Comparison of ENCODE assay signal across 9 mouse cellular contexts in genomic region chr5:139669380-139669779, GRCm38 (mm10).
DNase-seq lines count a peak whose midpoint lies in the region; ATAC-seq lines count a peak whose summit lies in the region.
"Had no signal": no experiment of that assay in that cellular context is flagged by ENCODE, and none has a peak within 500 bp of the region (broad histone marks: within the 10 kb centered on the region; RNA-seq: fewer than 3 reads in every experiment).

No protein-coding gene starts in this region.

- no peak overlapping the region for H3K4me2 ChIP-seq in hindbrain, embryonic 11.5 days (replicated peaks; ENCODE audit: low read depth, low read length)
- H3K4me2 ChIP-seq in hindbrain, embryonic 14.5 days (replicated peaks), result no peak overlapping the region
- no peak overlapping the region for H3K4me2 ChIP-seq in midbrain, embryonic 14.5 days (ENCODE audit: low read length)

- H3K27ac ChIP-seq in hindbrain, embryonic 11.5 days (ENCODE audit: low read depth, low read length), result no peak overlapping the region
- no peak overlapping the region for H3K27ac ChIP-seq in hindbrain, embryonic 14.5 days
- H3K27ac ChIP-seq in midbrain, embryonic 14.5 days (replicated peaks; ENCODE audit: low read depth, low read length), result no peak overlapping the region
- H3K27ac ChIP-seq: neural tube, embryonic 13.5 days had no signal

- H3K9me3 ChIP-seq in hindbrain, embryonic 11.5 days (ENCODE audit: control insufficient read depth, low read length), result no peaks in the 10 kb centered on the region
- H3K9me3 ChIP-seq in hindbrain, embryonic 14.5 days (ENCODE audit: control insufficient read depth, low read length), result no peaks in the 10 kb centered on the region
- H3K9me3 ChIP-seq in midbrain, embryonic 14.5 days (ENCODE audit: control insufficient read depth, low read length), result no peaks in the 10 kb centered on the region
- H3K9me3 ChIP-seq: neural tube, embryonic 13.5 days had no signal

- peak; percentile 39; the same call in 1 of the 2 replicates for ATAC-seq in hindbrain, embryonic 11.5 days (ENCODE audit: low FRiP score)
- ATAC-seq in hindbrain, embryonic 14.5 days (ENCODE audit: low FRiP score), result no peak
- no peak for ATAC-seq in midbrain, embryonic 14.5 days (ENCODE audit: low FRiP score, low TSS enrichment)

- no peak overlapping the region for H3K9ac ChIP-seq in hindbrain, embryonic 11.5 days (ENCODE audit: low read depth, low read length)
- H3K9ac ChIP-seq in hindbrain, embryonic 14.5 days, result no peak overlapping the region
- no peak overlapping the region for H3K9ac ChIP-seq in midbrain, embryonic 14.5 days (replicated peaks; ENCODE audit: low read length)

- intact Hi-C loops in gastrocnemius, postnatal 36 days (cut with DNase I), result no loop called here

- peaks cover 74% of the 10 kb centered on the region for H3K27me3 ChIP-seq in hindbrain, embryonic 11.5 days (ENCODE audit: control insufficient read depth, insufficient read depth, low read length)
- H3K27me3 ChIP-seq in hindbrain, embryonic 14.5 days (ENCODE audit: control insufficient read depth, insufficient read depth, low read length), result peaks cover 71% of the 10 kb centered on the region
- peaks cover 12% of the 10 kb centered on the region; the same call in 1 of the 2 replicates for H3K27me3 ChIP-seq in midbrain, embryonic 14.5 days (ENCODE audit: control insufficient read depth, insufficient read depth, low read length)

- H3K4me1 ChIP-seq in hindbrain, embryonic 11.5 days (replicated peaks; ENCODE audit: control insufficient read depth, insufficient read depth, low read length), result peaks cover 2% of the 10 kb centered on the region
- H3K4me1 ChIP-seq in hindbrain, embryonic 14.5 days (replicated peaks; ENCODE audit: control insufficient read depth, insufficient read depth, low read length), result 0 out of 2 replicates have a peak, but pooled peaks cover 14% of the 10 kb centered on the region
- H3K4me1 ChIP-seq in midbrain, embryonic 14.5 days (ENCODE audit: control insufficient read depth, insufficient read depth, low read length), result 0 out of 2 replicates have a peak, but pooled peaks cover 7% of the 10 kb centered on the region

- no peaks in the 10 kb centered on the region for H3K36me3 ChIP-seq in hindbrain, embryonic 11.5 days (ENCODE audit: control insufficient read depth, insufficient read depth, low read length)
- no peaks in the 10 kb centered on the region for H3K36me3 ChIP-seq in hindbrain, embryonic 14.5 days (replicated peaks; ENCODE audit: control insufficient read depth, insufficient read depth)
- no peaks in the 10 kb centered on the region for H3K36me3 ChIP-seq in midbrain, embryonic 14.5 days (ENCODE audit: control insufficient read depth, insufficient read depth, low read length)
- H3K36me3 ChIP-seq: neural tube, embryonic 13.5 days had no signal

- H3K4me3 ChIP-seq in hindbrain, embryonic 11.5 days (ENCODE audit: low read depth, low read length), result no peak overlapping the region
- no peak overlapping the region for H3K4me3 ChIP-seq in hindbrain, embryonic 14.5 days (replicated peaks; ENCODE audit: low read length)
- H3K4me3 ChIP-seq in midbrain, embryonic 14.5 days (replicated peaks; ENCODE audit: low read depth, low read length), result no peak overlapping the region
- H3K4me3 ChIP-seq: neural tube, embryonic 13.5 days had no signal

- DNase-seq in hindbrain, embryonic 11.5 days (ENCODE audit: low spot score), result peak; percentile 74
- DNase-seq in hindbrain, embryonic 14.5 days (ENCODE audit: low spot score), result no peak
- DNase-seq in ES-CJ7 (ENCODE audit: low read depth, low spot score), result peak; percentile 38
- DNase-seq in cerebellum, adult 11 months, result peak; percentile 82
- DNase-seq in kidney, adult 11 months, result peak; percentile 9
- DNase-seq in midbrain, embryonic 14.5 days, result peak; percentile 68
- no peak for DNase-seq in gastrocnemius, postnatal 36 days
- DNase-seq in spleen, adult 18-20 months, result no peak

- WGBS in hindbrain, embryonic 11.5 days, result 12% methylated on average over 8 of the region's 8 CpGs
- 6% methylated on average over 8 of the region's 8 CpGs for WGBS in hindbrain, embryonic 14.5 days
- WGBS in midbrain, embryonic 14.5 days, result 11% methylated on average over 8 of the region's 8 CpGs

Comparison
In these comparisons a context has a peak if more than half of its experiments do, and no peak if none do; other contexts are left out.
1. DNase-seq: peak in hindbrain, embryonic 11.5 days (single experiment), ES-CJ7 (single experiment), cerebellum, adult 11 months (single experiment), kidney, adult 11 months (single experiment) and midbrain, embryonic 14.5 days (single experiment); none in hindbrain, embryonic 14.5 days (single experiment), gastrocnemius, postnatal 36 days (0 of 2) and spleen, adult 18-20 months (0 of 2).